In genomic region chr7:82810799-82811139, GRCm38 (mm10) we compare ENCODE assay signal across 14 mouse cellular contexts. TPM values are rescaled to one million over a fixed set of nuclear protein-coding genes. Genes with fewer than 3 reads are reported as not detected.
DNase-seq lines count a peak whose midpoint lies in the region; ATAC-seq and TF ChIP-seq lines count a peak whose summit lies in the region.
"Had no signal": no experiment of that assay in that cellular context is flagged by ENCODE, and none has a peak within 500 bp of the region (broad histone marks: within the 10 kb centered on the region; RNA-seq: fewer than 3 reads in every experiment).

No protein-coding gene starts in this region.

- ATAC-seq in liver, postnatal 0 days, result no peak
- ATAC-seq in forebrain, embryonic 15.5 days (replicated peaks), result no peak
- ATAC-seq in limb, embryonic 11.5 days (ENCODE audit: insufficient number of reproducible peaks, low FRiP score, low TSS enrichment, low read depth), result no peak
- ATAC-seq: CD4-positive, CD25-positive, alpha-beta regulatory T cell, adult 4 months; intestine, postnatal 0 days had no signal

- 39% methylated on average over 5 of the region's 5 CpGs for WGBS in liver, postnatal 0 days (ENCODE audit: insufficient replicate concordance)
- WGBS in forebrain, embryonic 15.5 days, result 31% methylated on average over 5 of the region's 5 CpGs
- 50% methylated on average over 5 of the region's 5 CpGs for WGBS in limb, embryonic 11.5 days
- 98% methylated on average over 5 of the region's 5 CpGs for WGBS in thymus, adult 2 months

- no peak for TF ChIP-seq EP300 in liver, postnatal 0 days (IDR thresholded peaks at IDR 0.05; ENCODE audit: low read depth)

- H3K9ac ChIP-seq in liver, postnatal 0 days (replicated peaks), result no peak overlapping the region
- no peak overlapping the region for H3K9ac ChIP-seq in forebrain, embryonic 15.5 days (replicated peaks)
- H3K9ac ChIP-seq in limb, embryonic 11.5 days (ENCODE audit: low read length), result no peak overlapping the region
- H3K9ac ChIP-seq: heart, embryonic 13.5 days; liver, embryonic 14.5 days had no signal

- TF ChIP-seq CTCF in liver, postnatal 0 days (IDR thresholded peaks at IDR 0.05; ENCODE audit: low read depth), result no peak
- TF ChIP-seq CTCF in thymus, adult 2 months (IDR thresholded peaks at IDR 0.05; ENCODE audit: borderline replicate concordance, control insufficient read depth, extremely low read depth, insufficient read depth, low read length, poor library complexity), result no peak

- H3K36me3 ChIP-seq in liver, postnatal 0 days (replicated peaks; ENCODE audit: insufficient read depth, low read length), result no peaks in the 10 kb centered on the region
- no peaks in the 10 kb centered on the region for H3K36me3 ChIP-seq in forebrain, embryonic 15.5 days
- H3K36me3 ChIP-seq in limb, embryonic 11.5 days (ENCODE audit: control insufficient read depth, insufficient read depth, low read length), result no peaks in the 10 kb centered on the region
- no peaks in the 10 kb centered on the region for H3K36me3 ChIP-seq in myocyte (ENCODE audit: control insufficient read depth, insufficient read depth)
- no peaks in the 10 kb centered on the region for H3K36me3 ChIP-seq in thymus, adult 2 months (ENCODE audit: control insufficient read depth, insufficient read depth, low read length)
- H3K36me3 ChIP-seq: heart, embryonic 13.5 days had no signal

- H3K4me2 ChIP-seq in liver, postnatal 0 days (ENCODE audit: low read depth, low read length), result 0 out of 2 replicates have a peak overlapping the region, but pooled peaks have one; percentile 32
- peak overlapping the region; percentile 19 for H3K4me2 ChIP-seq in forebrain, embryonic 15.5 days (replicated peaks)
- peak overlapping the region; percentile 16; the same call in 1 of the 2 replicates for H3K4me2 ChIP-seq in limb, embryonic 11.5 days (ENCODE audit: low read depth, severe bottlenecking)
- peak overlapping the region; percentile 73 for H3K4me2 ChIP-seq in myocyte (ENCODE audit: low read depth)

- no peaks in the 10 kb centered on the region for H3K27me3 ChIP-seq in liver, postnatal 0 days (ENCODE audit: insufficient read depth, low read length)
- H3K27me3 ChIP-seq in forebrain, embryonic 15.5 days, result no peaks in the 10 kb centered on the region
- no peaks in the 10 kb centered on the region for H3K27me3 ChIP-seq in limb, embryonic 11.5 days (ENCODE audit: control insufficient read depth, insufficient read depth, low read length)
- no peaks in the 10 kb centered on the region for H3K27me3 ChIP-seq in myocyte (ENCODE audit: control insufficient read depth, insufficient read depth, insufficient read length)
- no peaks in the 10 kb centered on the region for H3K27me3 ChIP-seq in thymus, adult 2 months (ENCODE audit: control insufficient read depth, insufficient read depth, low read length)

- no peak overlapping the region for H3ac ChIP-seq in myocyte (ENCODE audit: control insufficient read depth, insufficient read length)

- no peak overlapping the region for H3K27ac ChIP-seq in liver, postnatal 0 days (ENCODE audit: low read depth)
- no peak overlapping the region for H3K27ac ChIP-seq in forebrain, embryonic 15.5 days (replicated peaks)
- no peak overlapping the region for H3K27ac ChIP-seq in limb, embryonic 11.5 days (replicated peaks; ENCODE audit: low read depth, low read length)
- no peak overlapping the region for H3K27ac ChIP-seq in thymus, adult 2 months (ENCODE audit: control insufficient read depth, insufficient read depth, low read length)
- H3K27ac ChIP-seq: heart, embryonic 13.5 days; liver, embryonic 14.5 days had no signal

- no peak for DNase-seq in liver, postnatal 0 days
- no peak for DNase-seq in liver
- DNase-seq in limb, embryonic 11.5 days (ENCODE audit: low spot score), result no peak
- no peak for DNase-seq in left cerebral cortex, postnatal 25 days (ENCODE audit: low spot score in 2 of 2)
- DNase-seq in adrenal gland, postnatal 14 days, result no peak
- no peak for DNase-seq in thymus, adult 2 months
- DNase-seq: adrenal gland, postnatal 25 days; cerebellum, adult 18-20 months had no signal

- no peak for TF ChIP-seq POLR2A in myocyte (IDR thresholded peaks at IDR 0.05; ENCODE audit: insufficient read length, low read depth)
- no peak for TF ChIP-seq POLR2A in thymus, adult 2 months (IDR thresholded peaks at IDR 0.05; ENCODE audit: control insufficient read depth, extremely low read depth, insufficient read depth, low read length, poor library complexity)

- no peaks in the 10 kb centered on the region for H3K4me1 ChIP-seq in liver, postnatal 0 days (ENCODE audit: insufficient read depth)
- peaks cover 9% of the 10 kb centered on the region; the same call in 1 of the 2 replicates for H3K4me1 ChIP-seq in forebrain, embryonic 15.5 days
- peaks cover 8% of the 10 kb centered on the region for H3K4me1 ChIP-seq in limb, embryonic 11.5 days (ENCODE audit: control insufficient read depth, insufficient read depth, low read length)
- H3K4me1 ChIP-seq in thymus, adult 2 months (replicated peaks; ENCODE audit: control insufficient read depth, insufficient read depth, low read length), result no peaks in the 10 kb centered on the region

- H3K4me3 ChIP-seq in liver, postnatal 0 days (ENCODE audit: low read depth, low read length), result no peak overlapping the region
- H3K4me3 ChIP-seq in forebrain, embryonic 15.5 days, result no peak overlapping the region
- no peak overlapping the region for H3K4me3 ChIP-seq in limb, embryonic 11.5 days (ENCODE audit: low read depth, low read length)
- H3K4me3 ChIP-seq in myocyte, result peak overlapping the region; percentile 6
- no peak overlapping the region for H3K4me3 ChIP-seq in thymus, adult 2 months (ENCODE audit: control insufficient read depth, insufficient read depth, low read length)

- no peaks in the 10 kb centered on the region for H3K9me3 ChIP-seq in liver, postnatal 0 days (ENCODE audit: low read length)
- no peaks in the 10 kb centered on the region for H3K9me3 ChIP-seq in forebrain, embryonic 15.5 days
- H3K9me3 ChIP-seq in limb, embryonic 11.5 days (ENCODE audit: control insufficient read depth, low read length), result no peaks in the 10 kb centered on the region
- H3K9me3 ChIP-seq: heart, embryonic 13.5 days had no signal

- intact Hi-C loops in left cerebral cortex, postnatal 25 days (cut with DNase I), result no loop called here

- H3K79me2 ChIP-seq in myocyte (ENCODE audit: control insufficient read depth, insufficient read depth), result no peaks in the 10 kb centered on the region

TF ChIP-seq in myocyte, 11 proteins besides CTCF, POLR2A, EP300 and RAD21:
- TF ChIP-seq MYOG (IDR thresholded peaks at IDR 0.05; ENCODE audit: control insufficient read depth in 1 of 3, insufficient read depth in 1 of 3, insufficient read length in 2 of 3, low read depth in 2 of 3), result no peak
- no peak for TF ChIP-seq SRF (IDR thresholded peaks at IDR 0.05; ENCODE audit: control insufficient read depth, insufficient read length, low read depth)
- no peak for TF ChIP-seq CEBPB (IDR thresholded peaks at IDR 0.05; ENCODE audit: insufficient read depth, poor library complexity, severe bottlenecking)
- TF ChIP-seq REST (IDR thresholded peaks at IDR 0.05; ENCODE audit: insufficient read depth, insufficient read length), result no peak
- TF ChIP-seq POLR2AphosphoS2 (IDR thresholded peaks at IDR 0.05; ENCODE audit: insufficient read length, low read depth), result no peak
- no peak for TF ChIP-seq TCF12 (IDR thresholded peaks at IDR 0.05; ENCODE audit: insufficient read depth, poor library complexity, severe bottlenecking)
- no peak for TF ChIP-seq TCF3 (IDR thresholded peaks at IDR 0.05; ENCODE audit: insufficient read length, low read depth)
- no peak for TF ChIP-seq E2F4 (IDR thresholded peaks at IDR 0.05; ENCODE audit: insufficient read depth)
- TF ChIP-seq MAX (IDR thresholded peaks at IDR 0.05; ENCODE audit: low read depth), result no peak
- no peak for TF ChIP-seq USF1 (IDR thresholded peaks at IDR 0.05; ENCODE audit: low read depth)
- no peak for TF ChIP-seq MYOD1 (IDR thresholded peaks at IDR 0.05; ENCODE audit: control insufficient read depth in 1 of 3, insufficient read length in 2 of 3, low read depth in 2 of 3)

RNA-seq across cellular contexts. Expression of gene Mex3b, which starts 56.4 kb away (rescaled TPM):
- 0.40 and 0.59 TPM in 2 replicates for polyA plus RNA-seq in liver, postnatal 0 days (2015; fragmentation: Nextera tagmentation; extraction: Ambion mirVana)
- 50.2 and 51.2 TPM in 2 replicates for polyA plus RNA-seq in forebrain, embryonic 15.5 days (2015; fragmentation: Nextera tagmentation; extraction: Ambion mirVana)
- polyA plus RNA-seq in limb, embryonic 11.5 days (2014; fragmentation: Nextera tagmentation; extraction: Ambion mirVana), result 47.0 and 47.4 TPM in 2 replicates
- polyA plus RNA-seq in myocyte (2012; fragmentation: generic; extraction: Trizol), result 9.9 TPM
- 10 to 100 TPM; 23.3 to 29.2 TPM for total RNA-seq in left cerebral cortex, postnatal 25 days (2021)
- 3.9 and 5.7 TPM in 2 replicates for total RNA-seq in adrenal gland, postnatal 14 days (2021)
- 75.3 and 77.1 TPM in 2 replicates for polyA plus RNA-seq in thymus, adult 2 months (2012; rRNA removed)

Comparison
In these comparisons a context has a peak if more than half of its experiments do, and no peak if none do; other contexts are left out.
1. H3K4me2 ChIP-seq: peak in every context shown above with its lines; median percentile 73 in myocyte; 32 in liver, postnatal 0 days; 19 in forebrain, embryonic 15.5 days; 16 in limb, embryonic 11.5 days.